Mouse (Mus musculus) CH12.LX (cell line): Measurements from ENCODE around the gene Ubtd2.

Experiments
- CTCF ChIP-seq, 2 experiments: IDR thresholded peaks in 1 of 2; conservative IDR thresholded peaks in 1 of 2; 2 replicates each; pipeline ENCODE4 v1.5.1; 2011 to 2012; ENCODE audit warnings: low read depth in 2 of 2, low read length in 2 of 2, improper control_type of control experiment in 1 of 2, inconsistent platforms in 1 of 2, mild to moderate bottlenecking in 1 of 2, moderate library complexity in 1 of 2
- ETS1 ChIP-seq: conservative IDR thresholded peaks from 2 replicates; pipeline ENCODE4 v1.6.1; 2012; ENCODE audit warnings: low read depth, mild to moderate bottlenecking, inconsistent platforms, low read length, improper control_type of control experiment, moderate library complexity
- JUND ChIP-seq: conservative IDR thresholded peaks from 2 replicates; pipeline ENCODE4 v1.6.1; 2011; ENCODE audit warnings: low read depth, low read length, improper control_type of control experiment
- RAD21 ChIP-seq: IDR thresholded peaks from 2 replicates; pipeline ENCODE4 v1.6.1; 2011; ENCODE audit warnings: low read depth, mild to moderate bottlenecking, low read length, improper control_type of control experiment, moderate library complexity
- RCOR1 ChIP-seq: conservative IDR thresholded peaks from 2 replicates; pipeline ENCODE4 v1.6.1; 2012; ENCODE audit warnings: low read depth, mild to moderate bottlenecking, inconsistent platforms, low read length, improper control_type of control experiment

GRCm38 (mm10) chr11:32499931-32500330 lies 44.8 kb downstream of the Ubtd2 start:
- no peak for TF ChIP-seq ETS1
- no peak for TF ChIP-seq JUND
- TF ChIP-seq CTCF (conservative IDR thresholded peaks at IDR 0.05 in 1 of 2, IDR thresholded peaks at IDR 0.05 in 1 of 2; ENCODE audit: low read depth in 2 of 2, low read length in 2 of 2): peak in 1 of 2 experiments; percentile 73; a peak in 2 of 4 replicates
- peak; percentile 65 for TF ChIP-seq RAD21
- no peak for TF ChIP-seq RCOR1
